Mouse (Mus musculus): ENCODE results near the gene Grid1. TPM values are rescaled to one million over a fixed set of nuclear protein-coding genes. Genes with fewer than 3 reads are reported as not detected.

The Grid1 gene
- polyA plus RNA-seq, 1 experiment from 2014 or later, result 0.76 TPM

DNA sequence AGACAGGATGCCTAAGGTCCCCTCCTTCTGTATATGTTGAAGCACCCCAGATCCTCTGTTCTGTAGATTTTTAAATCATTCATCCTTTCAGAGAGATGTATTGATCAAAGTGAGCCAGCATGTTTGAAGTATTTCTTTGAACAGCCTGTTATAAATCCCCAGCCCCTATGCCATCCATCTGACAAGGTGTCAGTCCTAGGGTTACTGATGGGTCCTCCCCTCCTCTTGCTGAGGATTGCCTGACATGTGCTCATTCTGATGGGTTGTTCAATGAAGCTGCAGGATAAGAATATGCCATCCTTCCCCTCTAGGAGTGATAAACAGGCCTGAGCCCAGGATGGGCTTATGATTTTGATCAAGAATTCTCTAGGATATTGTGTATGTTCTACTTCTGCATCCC lies 411.5 kb downstream of the Grid1 start:
- Histone ChIP-seq H3K9me3 (ENCODE audit: control insufficient read depth, low read length) (no peaks in the 10 kb centered on the region), H3K4me1 (ENCODE audit: control insufficient read depth, insufficient read depth, low read length) (no peaks in the 10 kb centered on the region), H3K27me3 (ENCODE audit: control insufficient read depth, insufficient read depth, low read length) (no peaks in the 10 kb centered on the region), H3K36me3 (ENCODE audit: control insufficient read depth, insufficient read depth, low read length) (no peaks in the 10 kb centered on the region), H3K4me3 (ENCODE audit: low read length) (no peak overlapping the region), H3K4me2 (replicated peaks; ENCODE audit: low read depth, low read length) (no peak overlapping the region), H3K27ac (ENCODE audit: low read depth, low read length) (no peak overlapping the region), H3K9ac (ENCODE audit: low read depth, low read length) (no peak overlapping the region)
- no peak for ATAC-seq (ENCODE audit: low FRiP score, low TSS enrichment)

DNA sequence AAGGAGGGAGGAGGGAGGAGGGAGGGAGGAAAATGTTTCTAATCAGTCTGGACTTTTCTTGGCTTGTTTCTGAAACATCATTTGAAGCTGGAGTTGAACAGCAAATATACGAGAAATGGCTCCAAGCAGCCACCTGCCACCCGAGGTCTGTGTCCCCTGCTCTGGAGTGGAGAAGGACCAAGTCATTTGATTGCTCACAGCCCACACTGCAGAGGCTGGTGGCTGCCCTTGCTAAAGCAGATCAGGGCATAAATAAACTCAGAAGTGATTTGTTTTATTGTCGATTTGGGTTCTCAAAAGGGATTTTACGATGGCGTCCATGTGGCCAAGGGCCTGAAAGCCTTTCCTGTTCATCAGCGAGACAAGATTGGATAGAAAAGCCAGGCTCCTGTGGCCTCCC lies 423.0 kb downstream of the Grid1 start:
- Histone ChIP-seq H3K4me2 (replicated peaks; ENCODE audit: low read depth, low read length) (no peak overlapping the region), H3K27ac (ENCODE audit: low read depth, low read length) (no peak overlapping the region), H3K4me1 (ENCODE audit: control insufficient read depth, insufficient read depth, low read length) (no peaks in the 10 kb centered on the region), H3K9ac (ENCODE audit: low read depth, low read length) (no peak overlapping the region), H3K27me3 (ENCODE audit: control insufficient read depth, insufficient read depth, low read length) (no peaks in the 10 kb centered on the region), H3K36me3 (ENCODE audit: control insufficient read depth, insufficient read depth, low read length) (no peaks in the 10 kb centered on the region), H3K9me3 (ENCODE audit: control insufficient read depth, low read length) (no peaks in the 10 kb centered on the region), H3K4me3 (ENCODE audit: low read length) (no peak overlapping the region)
- whole genome bisulfite sequencing, result 48% methylated on average over 6 of the region's 6 CpGs
- ATAC-seq (ENCODE audit: low FRiP score, low TSS enrichment), result no peak

DNA sequence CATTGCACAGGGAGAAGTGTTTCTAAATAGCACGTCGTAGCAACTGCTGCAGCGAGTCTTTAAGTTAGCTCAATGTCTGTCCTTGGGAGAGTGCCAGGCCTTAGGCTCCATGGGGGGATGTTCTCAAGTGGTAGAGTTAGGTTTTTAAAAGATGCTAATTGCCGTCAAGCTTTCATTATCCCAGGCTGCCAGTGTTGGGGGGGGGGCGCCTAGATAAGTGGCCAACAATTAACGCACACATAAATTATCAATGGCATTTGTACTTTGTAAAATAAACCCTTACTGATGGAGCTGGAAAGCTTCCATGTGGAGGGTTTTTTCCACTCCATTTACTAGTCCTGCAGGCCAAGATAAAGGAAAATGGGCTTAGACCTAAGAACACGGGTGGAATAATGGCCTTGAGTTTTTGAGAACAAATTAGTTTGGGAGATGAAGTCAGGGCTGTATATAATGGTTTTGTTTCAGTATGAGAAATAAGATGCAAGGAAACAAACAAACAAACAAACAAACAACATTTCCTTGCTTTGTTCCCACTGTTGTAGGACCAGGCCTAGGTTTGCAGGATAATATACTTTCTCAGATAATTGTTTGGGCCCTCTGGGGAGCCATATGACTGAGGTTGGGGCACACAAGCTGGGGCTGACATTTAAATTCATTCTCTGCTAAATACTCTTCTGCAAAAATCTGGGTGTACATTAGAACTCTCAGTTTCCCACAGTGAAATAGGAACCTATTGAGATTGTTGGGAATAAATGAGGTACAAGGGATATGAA lies 425.1 kb downstream of the Grid1 start:
- no peaks in the 10 kb centered on the region for H3K4me1 ChIP-seq (ENCODE audit: control insufficient read depth, insufficient read depth, low read length)
- no peak for ATAC-seq (ENCODE audit: low FRiP score, low TSS enrichment)
- H3K27ac ChIP-seq (ENCODE audit: low read depth, low read length), result no peak overlapping the region
- H3K9me3 ChIP-seq (ENCODE audit: control insufficient read depth, low read length), result no peaks in the 10 kb centered on the region
- H3K27me3 ChIP-seq (ENCODE audit: control insufficient read depth, insufficient read depth, low read length), result no peaks in the 10 kb centered on the region
- H3K4me2 ChIP-seq (replicated peaks; ENCODE audit: low read depth, low read length), result no peak overlapping the region
- WGBS, result 72% methylated on average over 7 of the region's 7 CpGs
- H3K9ac ChIP-seq (ENCODE audit: low read depth, low read length), result no peak overlapping the region
- H3K4me3 ChIP-seq (ENCODE audit: low read length), result no peak overlapping the region
- H3K36me3 ChIP-seq (ENCODE audit: control insufficient read depth, insufficient read depth, low read length), result no peaks in the 10 kb centered on the region

DNA sequence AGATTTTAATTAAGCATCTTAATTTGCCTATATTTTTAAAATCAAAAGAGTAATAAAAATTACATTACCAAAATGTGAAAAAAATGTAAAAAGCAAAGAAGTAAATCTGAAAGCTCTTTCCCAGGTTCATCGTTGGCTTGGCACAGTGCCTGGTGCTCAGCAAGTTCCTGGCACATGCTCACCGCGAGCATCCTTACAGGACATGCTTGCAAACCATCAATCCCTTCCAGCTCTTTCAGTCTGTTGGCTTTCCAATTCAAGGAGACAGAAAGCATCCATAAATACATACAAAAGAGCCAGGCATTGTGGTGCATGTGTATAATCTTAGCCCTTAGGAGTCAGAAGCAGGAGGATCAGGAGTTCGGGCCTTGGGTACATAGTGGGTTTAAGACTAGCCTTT lies 430.5 kb downstream of the Grid1 start:
- Histone ChIP-seq H3K27ac (ENCODE audit: low read depth, low read length) (no peak overlapping the region), H3K4me2 (replicated peaks; ENCODE audit: low read depth, low read length) (no peak overlapping the region), H3K27me3 (ENCODE audit: control insufficient read depth, insufficient read depth, low read length) (no peaks in the 10 kb centered on the region), H3K9me3 (ENCODE audit: control insufficient read depth, low read length) (no peaks in the 10 kb centered on the region), H3K9ac (ENCODE audit: low read depth, low read length) (no peak overlapping the region), H3K4me1 (ENCODE audit: control insufficient read depth, insufficient read depth, low read length) (no peaks in the 10 kb centered on the region), H3K36me3 (ENCODE audit: control insufficient read depth, insufficient read depth, low read length) (no peaks in the 10 kb centered on the region), H3K4me3 (ENCODE audit: low read length) (no peak overlapping the region)
- 95% methylated on average over 4 of the region's 4 CpGs for WGBS
- no peak for ATAC-seq (ENCODE audit: low FRiP score, low TSS enrichment)

DNA sequence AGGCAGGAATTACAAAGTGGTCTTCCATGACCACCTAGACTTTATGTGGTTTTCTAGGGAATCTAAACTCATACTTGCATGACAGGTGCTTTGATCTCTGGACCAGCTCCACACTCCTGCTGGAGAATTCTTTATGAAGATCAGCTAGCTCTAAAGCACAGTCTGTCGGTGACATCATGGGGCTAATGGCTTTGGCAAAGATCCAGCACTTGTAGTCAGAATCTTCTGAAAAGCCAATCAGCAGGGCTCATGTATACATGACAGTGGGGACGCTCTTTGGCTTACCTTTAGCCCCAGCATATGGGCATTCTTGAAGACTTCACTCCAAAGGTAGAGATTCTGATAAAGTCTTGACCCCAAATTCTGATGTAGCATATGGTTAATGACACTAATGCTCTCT lies 434.6 kb downstream of the Grid1 start:
- ATAC-seq (ENCODE audit: low FRiP score, low TSS enrichment), result no peak
- Histone ChIP-seq H3K36me3 (ENCODE audit: control insufficient read depth, insufficient read depth, low read length) (no peaks in the 10 kb centered on the region), H3K4me2 (replicated peaks; ENCODE audit: low read depth, low read length) (no peak overlapping the region), H3K4me1 (ENCODE audit: control insufficient read depth, insufficient read depth, low read length) (no peaks in the 10 kb centered on the region), H3K27me3 (ENCODE audit: control insufficient read depth, insufficient read depth, low read length) (no peaks in the 10 kb centered on the region), H3K4me3 (ENCODE audit: low read length) (no peak overlapping the region), H3K9me3 (ENCODE audit: control insufficient read depth, low read length) (no peaks in the 10 kb centered on the region), H3K9ac (ENCODE audit: low read depth, low read length) (no peak overlapping the region), H3K27ac (ENCODE audit: low read depth, low read length) (no peak overlapping the region)
- 61% methylated on average over 2 of the region's 2 CpGs for WGBS

DNA sequence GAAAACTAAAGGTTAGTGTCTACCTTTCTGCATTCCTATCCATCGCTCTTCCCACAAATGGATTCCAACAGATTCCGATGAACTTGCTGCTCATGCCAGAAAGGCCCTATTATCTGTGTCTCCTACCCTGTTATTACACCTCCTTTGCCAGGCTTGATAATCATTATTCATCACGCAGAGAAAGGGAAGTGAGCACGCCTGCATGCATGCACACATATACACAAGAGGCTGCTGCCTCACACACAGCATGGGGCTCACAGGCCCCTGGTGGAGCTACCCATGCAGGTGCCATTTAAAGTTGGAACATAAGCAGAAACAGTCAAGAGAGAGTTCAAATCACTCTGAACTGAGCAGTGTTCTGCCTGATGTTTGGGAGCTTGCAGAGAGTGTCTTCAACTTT lies 450.4 kb downstream of the Grid1 start:
- no peak overlapping the region for H3K9ac ChIP-seq (ENCODE audit: low read depth, low read length)
- H3K27ac ChIP-seq (ENCODE audit: low read depth, low read length), result no peak overlapping the region
- ATAC-seq (ENCODE audit: low FRiP score, low TSS enrichment), result no peak
- H3K27me3 ChIP-seq (ENCODE audit: control insufficient read depth, insufficient read depth, low read length), result no peaks in the 10 kb centered on the region
- no peak overlapping the region for H3K4me3 ChIP-seq (ENCODE audit: low read length)
- 93% methylated on average over 4 of the region's 4 CpGs for WGBS
- H3K4me1 ChIP-seq (ENCODE audit: control insufficient read depth, insufficient read depth, low read length), result no peaks in the 10 kb centered on the region
- no peak overlapping the region for H3K4me2 ChIP-seq (replicated peaks; ENCODE audit: low read depth, low read length)
- H3K36me3 ChIP-seq (ENCODE audit: control insufficient read depth, insufficient read depth, low read length), result no peaks in the 10 kb centered on the region
- H3K9me3 ChIP-seq (ENCODE audit: control insufficient read depth, low read length), result no peaks in the 10 kb centered on the region

DNA sequence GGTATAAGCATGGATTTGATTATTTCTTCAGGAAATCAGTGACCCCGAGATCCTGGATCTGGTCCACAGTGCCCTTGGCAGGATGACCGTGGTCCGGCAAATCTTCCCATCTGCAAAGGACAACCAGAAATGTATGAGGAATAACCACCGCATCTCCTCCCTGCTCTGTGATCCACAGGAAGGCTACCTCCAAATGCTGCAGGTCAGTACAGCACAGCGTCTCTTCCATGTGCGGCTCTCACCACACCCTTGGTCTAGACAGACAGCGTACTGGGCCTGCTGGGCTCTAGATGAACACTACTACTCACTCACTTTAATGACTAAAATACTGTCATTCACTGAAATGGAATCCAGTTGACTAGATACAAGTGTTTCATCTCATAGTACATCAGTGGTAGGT lies 489.3 kb downstream of the Grid1 start:
- Histone ChIP-seq H3K9ac (ENCODE audit: low read depth, low read length) (no peak overlapping the region), H3K4me3 (ENCODE audit: low read length) (no peak overlapping the region), H3K4me2 (replicated peaks; ENCODE audit: low read depth, low read length) (no peak overlapping the region), H3K27ac (ENCODE audit: low read depth, low read length) (no peak overlapping the region), H3K27me3 (ENCODE audit: control insufficient read depth, insufficient read depth, low read length) (no peaks in the 10 kb centered on the region), H3K4me1 (ENCODE audit: control insufficient read depth, insufficient read depth, low read length) (no peaks in the 10 kb centered on the region), H3K9me3 (ENCODE audit: control insufficient read depth, low read length) (no peaks in the 10 kb centered on the region), H3K36me3 (ENCODE audit: control insufficient read depth, insufficient read depth, low read length) (no peaks in the 10 kb centered on the region)
- no peak for ATAC-seq (ENCODE audit: low FRiP score, low TSS enrichment)
- 89% methylated on average over 7 of the region's 7 CpGs for WGBS

DNA sequence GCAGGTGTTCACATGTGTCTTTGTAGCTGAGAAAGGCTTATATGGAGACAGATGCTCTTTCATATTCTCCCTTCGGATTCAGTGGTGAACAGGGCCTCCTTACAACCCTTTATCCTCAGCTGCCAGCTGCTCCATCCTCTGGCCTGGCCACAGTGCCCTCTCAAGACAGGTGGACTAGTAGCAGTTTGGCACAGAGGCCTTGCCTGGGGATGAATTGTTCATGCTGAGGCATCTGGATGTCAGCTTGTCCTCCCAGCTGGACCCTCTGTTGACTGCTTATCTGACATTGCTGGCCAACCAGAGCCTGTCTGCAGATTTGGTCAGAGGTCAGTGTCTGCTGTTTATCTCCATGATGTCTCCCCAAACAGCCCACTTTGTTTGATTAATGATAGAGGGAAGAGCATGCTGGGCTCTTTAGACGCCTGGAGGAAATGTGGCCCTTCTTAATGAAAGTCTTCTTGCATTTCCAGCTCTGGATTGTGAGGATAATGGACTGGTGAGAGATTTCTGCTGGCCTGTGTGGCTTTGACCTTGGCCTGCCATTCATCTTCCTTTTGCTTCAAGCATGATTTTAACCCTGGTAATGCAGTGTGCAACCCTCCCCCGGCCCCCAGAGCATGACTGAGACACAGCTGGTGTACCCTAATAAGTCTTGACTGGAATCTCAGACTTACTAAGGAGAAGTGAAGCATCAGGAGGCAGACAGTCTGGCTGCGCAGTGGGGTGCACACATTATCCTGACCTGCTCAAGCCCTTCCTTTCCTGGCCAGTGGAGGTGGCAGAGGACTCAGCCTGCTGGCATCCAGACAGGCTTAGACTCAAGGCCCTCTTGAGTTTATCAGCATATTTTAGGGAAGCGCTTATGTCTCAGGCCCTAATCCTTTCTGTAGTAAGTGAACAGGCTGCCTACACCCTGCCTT lies 493.7 kb downstream of the Grid1 start:
- ATAC-seq (ENCODE audit: low FRiP score, low TSS enrichment), result peak; percentile 80; the same call in 1 of the 2 replicates
- no peaks in the 10 kb centered on the region for H3K36me3 ChIP-seq (ENCODE audit: control insufficient read depth, insufficient read depth, low read length)
- WGBS, result 40% methylated on average over 5 of the region's 5 CpGs

DNA sequence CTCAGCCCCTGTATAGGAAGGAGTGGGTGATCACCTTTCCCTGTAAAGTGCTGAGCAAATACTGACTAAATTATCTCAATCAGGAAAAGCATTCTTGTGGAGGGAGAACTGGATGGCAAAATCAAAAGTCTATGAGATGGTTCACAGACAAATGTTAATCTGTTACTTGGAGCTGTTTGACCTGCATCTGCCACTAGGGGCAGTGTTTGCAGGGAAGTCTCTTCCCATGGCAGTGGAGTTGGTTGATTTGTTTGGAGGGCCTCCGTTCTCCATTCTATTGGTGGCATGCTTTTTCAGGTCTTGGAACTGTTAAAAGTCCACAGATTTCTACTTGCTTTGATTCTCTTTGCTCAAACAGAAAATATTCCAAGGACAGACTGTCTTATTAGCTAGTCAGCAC lies 506.4 kb downstream of the Grid1 start:
- H3K27me3 ChIP-seq (ENCODE audit: control insufficient read depth, insufficient read depth, low read length), result no peaks in the 10 kb centered on the region
- H3K36me3 ChIP-seq (ENCODE audit: control insufficient read depth, insufficient read depth, low read length), result no peaks in the 10 kb centered on the region
- H3K9ac ChIP-seq (ENCODE audit: low read depth, low read length), result no peak overlapping the region
- no peaks in the 10 kb centered on the region for H3K9me3 ChIP-seq (ENCODE audit: control insufficient read depth, low read length)
- no peak overlapping the region for H3K4me3 ChIP-seq (ENCODE audit: low read length)
- no peaks in the 10 kb centered on the region for H3K4me1 ChIP-seq (ENCODE audit: control insufficient read depth, insufficient read depth, low read length)
- H3K4me2 ChIP-seq (replicated peaks; ENCODE audit: low read depth, low read length), result no peak overlapping the region
- H3K27ac ChIP-seq (ENCODE audit: low read depth, low read length), result no peak overlapping the region
- WGBS, result 65% methylated on average over 1 of the region's 1 CpGs
- ATAC-seq (ENCODE audit: low FRiP score, low TSS enrichment), result no peak

More for the DNA sequence above, 493.7 kb downstream of the Grid1 start:
- Histone ChIP-seq H3K4me1 (ENCODE audit: control insufficient read depth, insufficient read depth, low read length) (no peaks in the 10 kb centered on the region), H3K4me2 (replicated peaks; ENCODE audit: low read depth, low read length) (no peak overlapping the region), H3K9me3 (ENCODE audit: control insufficient read depth, low read length) (no peaks in the 10 kb centered on the region), H3K27ac (ENCODE audit: low read depth, low read length) (no peak overlapping the region), H3K27me3 (ENCODE audit: control insufficient read depth, insufficient read depth, low read length) (no peaks in the 10 kb centered on the region), H3K9ac (ENCODE audit: low read depth, low read length) (no peak overlapping the region), H3K4me3 (ENCODE audit: low read length) (no peak overlapping the region)

Measured in kidney, embryonic 14.5 days (tissue).